ENCODE assay signal across 23 mouse cellular contexts in the genomic region with DNA sequence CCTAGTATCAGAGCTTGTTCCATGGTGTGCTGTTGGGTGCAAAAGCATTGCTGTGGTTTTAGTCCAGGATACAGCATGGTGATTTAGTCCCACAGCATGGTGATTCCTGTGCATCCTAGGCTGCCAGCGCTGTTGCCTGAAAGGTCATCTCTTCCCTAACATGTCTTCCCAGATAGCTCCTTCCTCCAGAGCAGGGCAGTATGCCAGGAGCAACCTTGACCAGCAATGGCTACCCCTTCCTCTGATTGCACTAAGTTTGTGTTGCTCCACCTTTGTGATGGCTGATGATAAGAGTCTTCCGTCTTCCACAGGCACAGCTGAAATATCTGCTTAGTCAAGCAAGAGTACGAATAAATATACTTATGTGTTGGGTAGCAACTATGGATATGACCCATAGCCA.
DNase-seq lines count a peak whose midpoint lies in the region; ATAC-seq lines count a peak whose summit lies in the region.
"Had no signal": no experiment of that assay in that cellular context is flagged by ENCODE, and none has a peak within 500 bp of the region (broad histone marks: within the 10 kb centered on the region; RNA-seq: fewer than 3 reads in every experiment).

No protein-coding gene starts in this region.

- H3K36me3 ChIP-seq in heart, embryonic 11.5 days (ENCODE audit: control insufficient read depth, insufficient read depth, low read length), result no peaks in the 10 kb centered on the region
- no peaks in the 10 kb centered on the region for H3K36me3 ChIP-seq in heart, embryonic 13.5 days
- H3K36me3 ChIP-seq in midbrain, embryonic 15.5 days (replicated peaks), result no peaks in the 10 kb centered on the region
- H3K36me3 ChIP-seq: embryonic facial prominence, embryonic 15.5 days; forebrain, embryonic 15.5 days; hindbrain, embryonic 10.5 days; limb, embryonic 15.5 days; neural tube, embryonic 12.5 days had no signal

- no peak overlapping the region for H3K4me3 ChIP-seq in heart, embryonic 11.5 days (ENCODE audit: low read depth, low read length)
- no peak overlapping the region for H3K4me3 ChIP-seq in heart, embryonic 13.5 days
- no peak overlapping the region for H3K4me3 ChIP-seq in midbrain, embryonic 15.5 days
- H3K4me3 ChIP-seq: embryonic facial prominence, embryonic 15.5 days; forebrain, embryonic 15.5 days; hindbrain, embryonic 10.5 days; limb, embryonic 15.5 days; neural tube, embryonic 12.5 days had no signal

- no peaks in the 10 kb centered on the region for H3K9me3 ChIP-seq in heart, embryonic 11.5 days (replicated peaks; ENCODE audit: control insufficient read depth, low read length)
- no peaks in the 10 kb centered on the region for H3K9me3 ChIP-seq in heart, embryonic 13.5 days
- H3K9me3 ChIP-seq in midbrain, embryonic 15.5 days, result no peaks in the 10 kb centered on the region
- H3K9me3 ChIP-seq: embryonic facial prominence, embryonic 15.5 days; forebrain, embryonic 15.5 days; hindbrain, embryonic 10.5 days; limb, embryonic 15.5 days; neural tube, embryonic 12.5 days had no signal

- H3K4me2 ChIP-seq in heart, embryonic 11.5 days, result no peak overlapping the region
- H3K4me2 ChIP-seq in heart, embryonic 13.5 days, result no peak overlapping the region
- H3K4me2 ChIP-seq in midbrain, embryonic 15.5 days, result no peak overlapping the region
- H3K4me2 ChIP-seq: embryonic facial prominence, embryonic 15.5 days; forebrain, embryonic 15.5 days; limb, embryonic 15.5 days; lung, embryonic 14.5 days; neural tube, embryonic 12.5 days had no signal

- no peak overlapping the region for H3K27ac ChIP-seq in heart, embryonic 11.5 days (ENCODE audit: low read depth, low read length)
- H3K27ac ChIP-seq in heart, embryonic 13.5 days (replicated peaks), result peak overlapping the region; percentile 61; the same call in 1 of the 2 replicates
- no peak overlapping the region for H3K27ac ChIP-seq in midbrain, embryonic 15.5 days
- H3K27ac ChIP-seq: embryonic facial prominence, embryonic 15.5 days; forebrain, embryonic 15.5 days; hindbrain, embryonic 10.5 days; hindbrain, postnatal 0 days; limb, embryonic 15.5 days; liver, embryonic 14.5 days; neural tube, embryonic 12.5 days had no signal

- no peak overlapping the region for H3K9ac ChIP-seq in heart, embryonic 11.5 days (ENCODE audit: low read depth, low read length)
- H3K9ac ChIP-seq in heart, embryonic 13.5 days, result no peak overlapping the region
- no peak overlapping the region for H3K9ac ChIP-seq in midbrain, embryonic 15.5 days
- H3K9ac ChIP-seq: embryonic facial prominence, embryonic 15.5 days; forebrain, embryonic 15.5 days; limb, embryonic 15.5 days; liver, embryonic 14.5 days; lung, embryonic 14.5 days; neural tube, embryonic 12.5 days had no signal

- 71% methylated on average over 3 of the region's 3 CpGs for WGBS in heart, embryonic 11.5 days (ENCODE audit: insufficient replicate concordance)
- 78% methylated on average over 3 of the region's 3 CpGs for WGBS in heart, embryonic 13.5 days
- 95% methylated on average over 3 of the region's 3 CpGs for WGBS in midbrain, embryonic 15.5 days

- no peaks in the 10 kb centered on the region for H3K27me3 ChIP-seq in heart, embryonic 11.5 days (ENCODE audit: control insufficient read depth, insufficient read depth, low read length)
- H3K27me3 ChIP-seq in heart, embryonic 13.5 days (replicated peaks), result no peaks in the 10 kb centered on the region
- H3K27me3 ChIP-seq in midbrain, embryonic 15.5 days (replicated peaks), result no peaks in the 10 kb centered on the region
- H3K27me3 ChIP-seq: embryonic facial prominence, embryonic 15.5 days; forebrain, embryonic 15.5 days; limb, embryonic 15.5 days; neural tube, embryonic 12.5 days had no signal

- ATAC-seq in heart, embryonic 11.5 days (replicated peaks; ENCODE audit: insufficient number of reproducible peaks, low FRiP score, low TSS enrichment), result no peak
- no peak for ATAC-seq in heart, embryonic 13.5 days (ENCODE audit: extremely low read depth, insufficient number of reproducible peaks, low FRiP score, low TSS enrichment)
- no peak for ATAC-seq in midbrain, embryonic 15.5 days (replicated peaks)
- ATAC-seq: forebrain, embryonic 15.5 days; hindbrain, postnatal 0 days; intestine, embryonic 16.5 days had no signal

- intact Hi-C loops in left cerebral cortex, postnatal 36 days (cut with DNase I), result no loop called here

- peak; percentile 10 to 26 for DNase-seq in adrenal gland, postnatal 36 days
- no peak for DNase-seq in adrenal gland, adult 18-20 months (ENCODE audit: low spot score in 2 of 2)
- DNase-seq in heart, adult 8-10 months (ENCODE audit: low spot score), result peak; percentile 31
- no peak for DNase-seq in left cerebral cortex, postnatal 36 days (ENCODE audit: low spot score in 2 of 2)
- DNase-seq: cerebellum, adult 11 months; cerebellum, adult 9-11 months; gastrocnemius, postnatal 25 days; lung, postnatal 36 days; midbrain, embryonic 14.5 days; right cerebral cortex, postnatal 14 days; spleen, adult 18-20 months had no signal

- peaks cover 9% of the 10 kb centered on the region; the same call in 1 of the 2 replicates for H3K4me1 ChIP-seq in heart, embryonic 11.5 days (ENCODE audit: control insufficient read depth, insufficient read depth, low read length)
- H3K4me1 ChIP-seq in heart, embryonic 13.5 days, result peaks cover 22% of the 10 kb centered on the region
- H3K4me1 ChIP-seq in midbrain, embryonic 15.5 days, result no peaks in the 10 kb centered on the region
- H3K4me1 ChIP-seq: embryonic facial prominence, embryonic 15.5 days; forebrain, embryonic 15.5 days; hindbrain, embryonic 10.5 days; limb, embryonic 15.5 days; neural tube, embryonic 12.5 days had no signal

Comparison
In these comparisons a context has a peak if more than half of its experiments do, and no peak if none do; other contexts are left out.
1. DNase-seq: peak in adrenal gland, postnatal 36 days (2 of 2) and heart, adult 8-10 months (single experiment); none in adrenal gland, adult 18-20 months (0 of 2) and left cerebral cortex, postnatal 36 days (0 of 2).